Mouse (Mus musculus): ENCODE data around the gene Gjc1. TPM values are rescaled to one million over a fixed set of nuclear protein-coding genes. Genes with fewer than 3 reads are reported as not detected.

The Gjc1 gene
- polyA plus RNA-seq (2021; fragmentation: Nextera tagmentation): 0.73 and 1.3 TPM in 2 replicates
- long read RNA-seq, experiment 1, partial matches to known transcripts: 0 of 2 reads
- long read RNA-seq, experiment 1, other reads (novel, unspliced or antisense): 0 of 2 reads
- long read RNA-seq, experiment 2, partial matches to known transcripts: 0 of 2 reads
- long read RNA-seq, experiment 2, other reads (novel, unspliced or antisense): 1 of 2 reads

DNA sequence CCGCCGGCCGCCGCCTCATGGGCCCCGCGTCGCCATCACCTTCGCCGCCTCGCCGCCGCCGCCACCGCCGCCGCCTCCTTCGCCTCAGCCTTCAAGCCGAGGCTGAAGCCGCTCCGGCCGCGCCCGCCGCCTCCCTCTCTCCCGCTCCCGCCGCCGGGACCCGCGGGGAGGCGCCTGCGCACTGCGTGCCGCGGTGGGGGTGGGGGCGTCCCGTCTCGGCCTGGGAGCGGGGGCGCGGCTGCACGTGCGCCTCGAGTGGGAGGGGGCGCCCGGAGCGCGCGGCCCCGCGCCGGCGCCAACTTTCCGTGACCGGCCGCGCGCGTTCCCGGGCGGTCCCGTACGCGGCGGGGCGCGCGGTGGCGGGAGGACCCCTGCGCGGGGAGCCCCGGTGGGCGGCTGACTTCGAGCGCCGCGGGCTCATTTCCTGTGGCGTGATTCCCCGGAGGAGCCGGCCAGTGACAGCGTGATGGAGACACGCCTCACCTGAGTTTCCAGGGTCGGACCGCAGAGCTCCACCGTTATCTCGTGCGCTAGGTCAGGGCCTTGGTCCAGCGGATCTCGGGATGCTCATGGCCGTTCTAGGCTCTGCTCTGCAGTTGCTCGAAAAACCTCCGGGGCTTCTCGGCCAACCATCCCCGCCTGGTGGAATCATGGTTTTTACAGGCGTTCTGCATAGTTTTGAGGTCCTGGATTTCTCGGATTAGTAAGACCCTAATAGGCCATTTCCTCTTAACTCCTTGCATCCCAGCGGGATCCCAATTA lies at the start of gene Gjc1:
TSS of gene Gjc1 (minus strand) at position 680 of the 762 bp plus-strand sequence.

GRCm38 (mm10) chr11:102835549-102835948 lies 16.0 kb upstream of the Gjc1 start, which contains the start of gene Higd1b:
Gene Higd1b (plus strand): TSS chr11:102835849.

GRCm38 (mm10) chr11:102761309-102762210 lies 57.9 kb downstream of the Gjc1 start, which contains the start of gene Adam11:
Gene Adam11 (plus strand): TSS chr11:102761439.

Other genes starting within 250 kb of the Gjc1 start
- gene Gm11627, start 240.2 kb downstream of the Gjc1 start, polyA plus RNA-seq (2021; fragmentation: Nextera tagmentation): 10.6 and 13.2 TPM in 2 replicates
- 1.3 and 1.8 TPM in 2 replicates for gene Fzd2, start 215.3 kb downstream of the Gjc1 start, polyA plus RNA-seq (2021; fragmentation: Nextera tagmentation)
- gene Meioc, start 156.0 kb downstream of the Gjc1 start, polyA plus RNA-seq (2021; fragmentation: Nextera tagmentation): 0.05 and 0.07 TPM in 2 replicates
- 31.4 and 33.9 TPM in 2 replicates for gene Ccdc43, start 121.9 kb downstream of the Gjc1 start, polyA plus RNA-seq (2021; fragmentation: Nextera tagmentation)
- 17.7 and 20.0 TPM in 2 replicates for gene Adam11, start 58.3 kb downstream of the Gjc1 start, polyA plus RNA-seq (2021; fragmentation: Nextera tagmentation)
- gene Higd1b, start 16.1 kb upstream of the Gjc1 start, polyA plus RNA-seq (2021; fragmentation: Nextera tagmentation): 9.7 and 14.4 TPM in 2 replicates
- 57.3 and 64.5 TPM in 2 replicates for gene Eftud2, start 61.3 kb upstream of the Gjc1 start, polyA plus RNA-seq (2021; fragmentation: Nextera tagmentation)
- gene Ccdc103, start 61.5 kb upstream of the Gjc1 start, polyA plus RNA-seq (2021; fragmentation: Nextera tagmentation): 3.9 and 5.6 TPM in 2 replicates
- gene Fam187a, start 65.5 kb upstream of the Gjc1 start, polyA plus RNA-seq (2021; fragmentation: Nextera tagmentation): not detected in 2 replicates
- 54.0 and 58.4 TPM in 2 replicates for gene Gfap, start 81.2 kb upstream of the Gjc1 start, polyA plus RNA-seq (2021; fragmentation: Nextera tagmentation)
- 0.06 TPM in 1 of 2 replicates, not detected in the other for gene Kif18b, start 105.4 kb upstream of the Gjc1 start, polyA plus RNA-seq (2021; fragmentation: Nextera tagmentation)
- 1.5 and 13.5 TPM in 2 replicates for gene C1ql1, start 127.0 kb upstream of the Gjc1 start, polyA plus RNA-seq (2021; fragmentation: Nextera tagmentation)
- 250 and 262 TPM in 2 replicates for gene Nmt1, start 208.5 kb upstream of the Gjc1 start, polyA plus RNA-seq (2021; fragmentation: Nextera tagmentation)
- gene Dcakd, start 208.6 kb upstream of the Gjc1 start, polyA plus RNA-seq (2021; fragmentation: Nextera tagmentation): 16.0 and 42.8 TPM in 2 replicates

All from left cerebral cortex, adult 6 months (tissue).